Mouse (Mus musculus) neutrophil, adult 59 days (primary cell): ENCODE measurements around the gene Cyth3. TPM values are rescaled to one million over a fixed set of nuclear protein-coding genes. Genes with fewer than 3 reads are reported as not detected.

Experiments
- total RNA-seq, 2 experiments: library from RNA; stranded (reverse); gene quantifications; 1 replicate in 1 of 2; 2 replicates in 1 of 2; pipeline ENCODE4 v1.2.4; 2023

The Cyth3 gene
- 10 to 100 TPM in 1 of 2 experiments, 1 to 10 TPM in 1; 8.9 to 11.1 TPM for total RNA-seq

GRCm38 (mm10) chr5:143621893-143622622 lies at the start of gene Cyth3:
TSS of gene Cyth3 (plus strand) at chr5:143622447.

GRCm38 (mm10) chr5:143732180-143732891 lies 110.1 kb downstream of the Cyth3 start, which contains the start of gene Usp42:
TSS of gene Usp42 (minus strand) at chr5:143732280.

Other genes with a start within 250 kb of the Cyth3 start
- gene Kdelr2, start 218.6 kb upstream of the Cyth3 start, total RNA-seq = 10 to 100 TPM; 42.2 to 43.3 TPM
- gene Daglb, start 157.9 kb upstream of the Cyth3 start, total RNA-seq = 10 to 100 TPM; 27.1 to 31.2 TPM
- gene Rac1, start 94.4 kb upstream of the Cyth3 start, total RNA-seq = 100 to 1,000 TPM; 356 to 443 TPM
- gene Usp42, start 109.8 kb downstream of the Cyth3 start, total RNA-seq = 10 to 100 TPM; 16.2 to 21.3 TPM
- gene Eif2ak1, start 195.3 kb downstream of the Cyth3 start, total RNA-seq = 10 to 100 TPM; 45.6 to 49.0 TPM